ENCODE assay signal across 8 mouse cellular contexts in the genomic region with DNA sequence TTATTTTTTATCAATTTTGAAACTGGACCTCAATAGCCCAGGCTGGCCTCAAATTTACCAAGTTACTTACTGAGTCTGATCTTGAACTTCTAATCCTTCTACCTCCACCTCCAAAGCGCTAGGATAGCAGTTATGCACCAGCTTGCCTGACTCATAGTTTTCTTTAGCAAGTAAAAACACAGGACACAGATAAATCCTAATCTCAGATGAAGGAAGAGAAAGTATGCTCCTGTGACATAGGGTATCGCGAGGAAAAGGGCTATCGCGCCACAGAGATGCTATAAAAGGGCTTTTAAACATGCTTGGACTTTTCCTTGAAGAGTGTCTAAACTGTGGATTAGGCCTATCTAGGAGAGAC. TPM values are rescaled to one million over a fixed set of nuclear protein-coding genes. Genes with fewer than 3 reads are reported as not detected.
DNase-seq lines count a peak whose midpoint lies in the region; ATAC-seq and TF ChIP-seq lines count a peak whose summit lies in the region.

No protein-coding gene starts in this region.

- peaks cover 14% of the 10 kb centered on the region for H3K36me3 ChIP-seq in heart, embryonic 14.5 days (ENCODE audit: control insufficient read depth, insufficient read depth, low read length)
- H3K36me3 ChIP-seq in thymus, adult 2 months (ENCODE audit: control insufficient read depth, insufficient read depth, low read length) = no peaks in the 10 kb centered on the region
- H3K36me3 ChIP-seq in liver, embryonic 11.5 days (ENCODE audit: control insufficient read depth, insufficient read depth, low read length) = no peaks in the 10 kb centered on the region

- peak overlapping the region; percentile 29 to 55; a peak in 2 of 4 replicates for H3K27ac ChIP-seq in heart, embryonic 14.5 days (replicated peaks in 1 of 2; ENCODE audit: control insufficient read depth in 1 of 2, insufficient read depth in 1 of 2, low read depth in 2 of 2, low read length in 2 of 2)
- H3K27ac ChIP-seq in thymus, adult 2 months (ENCODE audit: control insufficient read depth, insufficient read depth, low read length) = no peak overlapping the region; the same call in 1 of the 2 replicates
- peak overlapping the region; percentile 78 for H3K27ac ChIP-seq in liver, embryonic 11.5 days (ENCODE audit: low read depth, low read length)

- H3K27me3 ChIP-seq in heart, embryonic 14.5 days (ENCODE audit: control insufficient read depth, insufficient read depth, low read length) = no peaks in the 10 kb centered on the region
- no peaks in the 10 kb centered on the region for H3K27me3 ChIP-seq in thymus, adult 2 months (ENCODE audit: control insufficient read depth, insufficient read depth, low read length)
- H3K27me3 ChIP-seq in liver, embryonic 11.5 days (replicated peaks; ENCODE audit: control insufficient read depth, insufficient read depth, low read length) = no peaks in the 10 kb centered on the region

- H3K9me3 ChIP-seq in heart, embryonic 14.5 days (ENCODE audit: control insufficient read depth, low read length) = no peaks in the 10 kb centered on the region
- no peaks in the 10 kb centered on the region for H3K9me3 ChIP-seq in liver, embryonic 11.5 days (ENCODE audit: control insufficient read depth, low read length)

- ATAC-seq in heart, embryonic 14.5 days (ENCODE audit: insufficient number of reproducible peaks, insufficient read depth, low FRiP score, low read depth) = no peak
- ATAC-seq in liver, embryonic 11.5 days (replicated peaks; ENCODE audit: low FRiP score) = no peak

- TF ChIP-seq POLR2A in thymus, adult 2 months (IDR thresholded peaks at IDR 0.05; ENCODE audit: control insufficient read depth, extremely low read depth, insufficient read depth, low read length, poor library complexity) = no peak

- no peak overlapping the region for H3K4me2 ChIP-seq in heart, embryonic 14.5 days (ENCODE audit: low read length)
- peak overlapping the region; percentile 11 for H3K4me2 ChIP-seq in liver, embryonic 11.5 days

- no peak for DNase-seq in heart, adult 11 months
- DNase-seq in thymus, postnatal 25 days = peak; percentile 3
- DNase-seq in thymus, adult 2 months = no peak
- DNase-seq in liver, embryonic 11.5 days (ENCODE audit: low spot score) = no peak
- no peak for DNase-seq in frontal cortex, postnatal 10 days (ENCODE audit: low spot score in 2 of 2)
- DNase-seq in cerebellum, postnatal 10 days = no peak
- no peak for DNase-seq in gastrocnemius, postnatal 25 days

- H3K4me1 ChIP-seq in heart, embryonic 14.5 days (ENCODE audit: control insufficient read depth in 2 of 2, insufficient read depth in 2 of 2, low read length in 2 of 2) = peaks cover 0 to 7% of the 10 kb centered on the region in 2 experiments; a peak in 3 of 4 replicates
- peaks cover 5% of the 10 kb centered on the region for H3K4me1 ChIP-seq in thymus, adult 2 months (replicated peaks; ENCODE audit: control insufficient read depth, insufficient read depth, low read length)
- peaks cover 2% of the 10 kb centered on the region for H3K4me1 ChIP-seq in liver, embryonic 11.5 days (replicated peaks; ENCODE audit: control insufficient read depth, insufficient read depth, low read length)

- H3K9ac ChIP-seq in heart, embryonic 14.5 days (ENCODE audit: low read length) = no peak overlapping the region
- H3K9ac ChIP-seq in liver, embryonic 11.5 days (ENCODE audit: low read depth, low read length) = 0 out of 2 replicates have a peak overlapping the region, but pooled peaks have one; percentile 20

- no peak overlapping the region for H3K4me3 ChIP-seq in heart, embryonic 14.5 days (ENCODE audit: control insufficient read depth in 1 of 2, insufficient read depth in 1 of 2, low read depth in 1 of 2, low read length in 2 of 2)
- no peak overlapping the region for H3K4me3 ChIP-seq in thymus, adult 2 months (ENCODE audit: control insufficient read depth, insufficient read depth, low read length)
- no peak overlapping the region for H3K4me3 ChIP-seq in liver, embryonic 11.5 days (ENCODE audit: low read depth, low read length)

- TF ChIP-seq CTCF in thymus, adult 2 months (IDR thresholded peaks at IDR 0.05; ENCODE audit: borderline replicate concordance, control insufficient read depth, extremely low read depth, insufficient read depth, low read length, poor library complexity) = no peak

- 10% methylated on average over 5 of the region's 5 CpGs for WGBS in heart, embryonic 14.5 days
- 38% methylated on average over 5 of the region's 5 CpGs for WGBS in thymus, adult 2 months
- whole genome bisulfite sequencing in liver, embryonic 11.5 days = 20% methylated on average over 5 of the region's 5 CpGs

RNA-seq across cellular contexts. Expression of a gene that starts 4.7 kb away (rescaled TPM):
- 67.7 and 73.8 TPM in 2 replicates for polyA plus RNA-seq in heart, embryonic 14.5 days (2014; fragmentation: Nextera tagmentation; extraction: Ambion mirVana)
- 35.1 and 42.2 TPM in 2 replicates for polyA plus RNA-seq in thymus, adult 2 months (2012; rRNA removed)
- polyA plus RNA-seq in liver, embryonic 11.5 days (2014; fragmentation: Nextera tagmentation; extraction: Ambion mirVana) = 48.9 and 54.0 TPM in 2 replicates
- total RNA-seq in gastrocnemius, postnatal 25 days (2021) = 10 to 100 TPM; 16.7 to 24.0 TPM

RNA-seq across cellular contexts. Expression of a gene that starts 4.7 kb away (rescaled TPM):
- 126 and 131 TPM in 2 replicates for polyA plus RNA-seq in heart, embryonic 14.5 days (2014; fragmentation: Nextera tagmentation; extraction: Ambion mirVana)
- 42.0 and 43.1 TPM in 2 replicates for polyA plus RNA-seq in thymus, adult 2 months (2012; rRNA removed)
- 171 and 202 TPM in 2 replicates for polyA plus RNA-seq in liver, embryonic 11.5 days (2014; fragmentation: Nextera tagmentation; extraction: Ambion mirVana)
- total RNA-seq in gastrocnemius, postnatal 25 days (2021) = 10 to 100 TPM; 62.7 to 68.1 TPM

RNA-seq across cellular contexts. Expression of a gene that starts 26.7 kb away (rescaled TPM):
- polyA plus RNA-seq in heart, embryonic 14.5 days (2014; fragmentation: Nextera tagmentation; extraction: Ambion mirVana) = 1.3 and 1.9 TPM in 2 replicates
- 1.5 and 2.6 TPM in 2 replicates for polyA plus RNA-seq in thymus, adult 2 months (2012; rRNA removed)
- polyA plus RNA-seq in liver, embryonic 11.5 days (2014; fragmentation: Nextera tagmentation; extraction: Ambion mirVana) = 1.2 and 1.6 TPM in 2 replicates
- 1 to 10 TPM; 7.9 to 9.0 TPM for total RNA-seq in gastrocnemius, postnatal 25 days (2021)

RNA-seq across cellular contexts. Expression of a gene that starts 30.5 kb away (rescaled TPM):
- 1.3 TPM in 1 of 2 replicates, not detected in the other for polyA plus RNA-seq in heart, embryonic 14.5 days (2014; fragmentation: Nextera tagmentation; extraction: Ambion mirVana)
- 4.3 and 5.3 TPM in 2 replicates for polyA plus RNA-seq in thymus, adult 2 months (2012; rRNA removed)
- 5.2 and 7.3 TPM in 2 replicates for polyA plus RNA-seq in liver, embryonic 11.5 days (2014; fragmentation: Nextera tagmentation; extraction: Ambion mirVana)
- total RNA-seq in gastrocnemius, postnatal 25 days (2021) = under 1 TPM; 0.32 to 0.90 TPM

RNA-seq across cellular contexts. Expression of a gene that starts 37.4 kb away (rescaled TPM):
- 23.2 and 25.4 TPM in 2 replicates for polyA plus RNA-seq in heart, embryonic 14.5 days (2014; fragmentation: Nextera tagmentation; extraction: Ambion mirVana)
- polyA plus RNA-seq in thymus, adult 2 months (2012; rRNA removed) = 16.5 and 27.3 TPM in 2 replicates
- 10.6 and 10.9 TPM in 2 replicates for polyA plus RNA-seq in liver, embryonic 11.5 days (2014; fragmentation: Nextera tagmentation; extraction: Ambion mirVana)
- 10 to 100 TPM; 38.0 to 40.5 TPM for total RNA-seq in gastrocnemius, postnatal 25 days (2021)
